ENCODE assay signal across 19 mouse cellular contexts in genomic region chr1:57792212-57792611, GRCm38 (mm10). TPM values are rescaled to one million over a fixed set of nuclear protein-coding genes. Genes with fewer than 3 reads are reported as not detected.
DNase-seq lines count a peak whose midpoint lies in the region; ATAC-seq and TF ChIP-seq lines count a peak whose summit lies in the region.
"Had no signal": no experiment of that assay in that cellular context is flagged by ENCODE, and none has a peak within 500 bp of the region (broad histone marks: within the 10 kb centered on the region; RNA-seq: fewer than 3 reads in every experiment).

No protein-coding gene starts in this region.

- H3K27me3 ChIP-seq in heart, postnatal 0 days (ENCODE audit: control insufficient read depth, insufficient read depth, low read length): no peaks in the 10 kb centered on the region
- H3K27me3 ChIP-seq in heart, embryonic 12.5 days (replicated peaks): no peaks in the 10 kb centered on the region
- no peaks in the 10 kb centered on the region for H3K27me3 ChIP-seq in lung, embryonic 16.5 days (ENCODE audit: control insufficient read depth, insufficient read depth, low read depth, low read length)
- no peaks in the 10 kb centered on the region for H3K27me3 ChIP-seq in kidney, embryonic 16.5 days (ENCODE audit: insufficient read depth, low read length)
- H3K27me3 ChIP-seq in limb, embryonic 15.5 days: no peaks in the 10 kb centered on the region
- H3K27me3 ChIP-seq: embryonic facial prominence, embryonic 12.5 days; hindbrain, embryonic 12.5 days; neural tube, embryonic 15.5 days had no signal

- TF ChIP-seq EP300 in heart, postnatal 0 days (IDR thresholded peaks at IDR 0.05; ENCODE audit: low read depth): no peak

- ATAC-seq in heart, postnatal 0 days (ENCODE audit: insufficient read depth, low read depth): peak; percentile 30; the same call in 1 of the 2 replicates
- ATAC-seq in heart, embryonic 12.5 days (ENCODE audit: insufficient number of reproducible peaks, low FRiP score): no peak; the same call in 1 of the 2 replicates
- peak; percentile 52; the same call in 1 of the 2 replicates for ATAC-seq in lung, embryonic 16.5 days (ENCODE audit: low read depth)
- ATAC-seq in kidney, embryonic 16.5 days (ENCODE audit: low FRiP score, low TSS enrichment): 0 out of 2 replicates have a peak, but pooled peaks have one; percentile 57
- no peak for ATAC-seq in limb, embryonic 15.5 days (ENCODE audit: insufficient number of reproducible peaks, low FRiP score, low TSS enrichment, low read depth)
- ATAC-seq: CD4-positive, CD25-positive, alpha-beta regulatory T cell, adult 4 months; liver, postnatal 0 days had no signal

- no peak overlapping the region for H3K4me2 ChIP-seq in heart, postnatal 0 days (ENCODE audit: low read depth, low read length)
- no peak overlapping the region for H3K4me2 ChIP-seq in heart, embryonic 12.5 days
- no peak overlapping the region for H3K4me2 ChIP-seq in lung, embryonic 16.5 days (ENCODE audit: low read depth, low read length)
- no peak overlapping the region for H3K4me2 ChIP-seq in kidney, embryonic 16.5 days (replicated peaks; ENCODE audit: low read depth, low read length)
- no peak overlapping the region for H3K4me2 ChIP-seq in limb, embryonic 15.5 days
- H3K4me2 ChIP-seq: embryonic facial prominence, embryonic 12.5 days; hindbrain, embryonic 12.5 days; midbrain, embryonic 11.5 days; neural tube, embryonic 15.5 days had no signal

- no peak overlapping the region for H3K4me3 ChIP-seq in heart, postnatal 0 days (ENCODE audit: low read depth, low read length)
- H3K4me3 ChIP-seq in heart, embryonic 12.5 days: no peak overlapping the region
- no peak overlapping the region for H3K4me3 ChIP-seq in lung, embryonic 16.5 days (ENCODE audit: low read length)
- no peak overlapping the region for H3K4me3 ChIP-seq in lung, adult 2 months (replicated peaks; ENCODE audit: extremely low read depth, low read depth, low read length)
- no peak overlapping the region for H3K4me3 ChIP-seq in kidney, embryonic 16.5 days (ENCODE audit: low read length)
- H3K4me3 ChIP-seq in limb, embryonic 15.5 days: no peak overlapping the region
- H3K4me3 ChIP-seq: embryonic facial prominence, embryonic 12.5 days; hindbrain, embryonic 12.5 days; neural tube, embryonic 15.5 days had no signal

- no peak for TF ChIP-seq POLR2A in lung, adult 2 months (IDR thresholded peaks at IDR 0.05; ENCODE audit: borderline replicate concordance, extremely low read depth, low read depth, low read length)

- TF ChIP-seq CTCF in heart, postnatal 0 days (IDR thresholded peaks at IDR 0.05; ENCODE audit: low read depth): no peak
- no peak for TF ChIP-seq CTCF in lung, adult 2 months (IDR thresholded peaks at IDR 0.05; ENCODE audit: insufficient read depth, low read length)

- WGBS in heart, postnatal 0 days: 59% methylated on average over 4 of the region's 4 CpGs
- WGBS in heart, embryonic 12.5 days: 86% methylated on average over 4 of the region's 4 CpGs
- WGBS in lung, embryonic 16.5 days: 59% methylated on average over 4 of the region's 4 CpGs
- WGBS in lung, adult 2 months: 50% methylated on average over 4 of the region's 4 CpGs
- WGBS in kidney, embryonic 16.5 days: 68% methylated on average over 4 of the region's 4 CpGs
- WGBS in limb, embryonic 15.5 days: 57% methylated on average over 4 of the region's 4 CpGs

- no peaks in the 10 kb centered on the region for H3K9me3 ChIP-seq in heart, postnatal 0 days (replicated peaks; ENCODE audit: control insufficient read depth, low read length)
- H3K9me3 ChIP-seq in heart, embryonic 12.5 days (replicated peaks): no peaks in the 10 kb centered on the region
- H3K9me3 ChIP-seq in lung, embryonic 16.5 days (ENCODE audit: control insufficient read depth, low read length): no peaks in the 10 kb centered on the region
- H3K9me3 ChIP-seq in kidney, embryonic 16.5 days (ENCODE audit: low read length): no peaks in the 10 kb centered on the region
- H3K9me3 ChIP-seq in limb, embryonic 15.5 days: no peaks in the 10 kb centered on the region
- H3K9me3 ChIP-seq: embryonic facial prominence, embryonic 12.5 days; hindbrain, embryonic 12.5 days; neural tube, embryonic 15.5 days had no signal

- no peak overlapping the region for H3K9ac ChIP-seq in heart, postnatal 0 days (replicated peaks; ENCODE audit: low read depth, low read length)
- no peak overlapping the region for H3K9ac ChIP-seq in heart, embryonic 12.5 days
- H3K9ac ChIP-seq in lung, embryonic 16.5 days (ENCODE audit: low read length): no peak overlapping the region
- H3K9ac ChIP-seq in kidney, embryonic 16.5 days (replicated peaks; ENCODE audit: low read length): no peak overlapping the region
- no peak overlapping the region for H3K9ac ChIP-seq in limb, embryonic 15.5 days
- H3K9ac ChIP-seq: embryonic facial prominence, embryonic 12.5 days; hindbrain, embryonic 12.5 days; liver, postnatal 0 days; neural tube, embryonic 15.5 days had no signal

- no peak for DNase-seq in heart, postnatal 0 days (ENCODE audit: low spot score)
- no peak for DNase-seq in lung, adult 2 months
- no peak for DNase-seq in thymus, postnatal 4 days
- no peak for DNase-seq in spleen, postnatal 10 days (ENCODE audit: low spot score in 2 of 2)
- DNase-seq: adrenal gland, adult 2 months; cerebellum, adult 11 months; cerebellum, postnatal 36 days; gastrocnemius, postnatal 25 days; liver, postnatal 0 days had no signal

- peak overlapping the region; percentile 31; the same call in 1 of the 2 replicates for H3K27ac ChIP-seq in heart, postnatal 0 days (ENCODE audit: low read depth)
- no peak overlapping the region for H3K27ac ChIP-seq in heart, embryonic 12.5 days (ENCODE audit: poor library complexity, severe bottlenecking)
- H3K27ac ChIP-seq in lung, embryonic 16.5 days (ENCODE audit: low read length): no peak overlapping the region
- no peak overlapping the region for H3K27ac ChIP-seq in kidney, embryonic 16.5 days (ENCODE audit: low read length)
- peak overlapping the region; percentile 47 for H3K27ac ChIP-seq in limb, embryonic 15.5 days
- H3K27ac ChIP-seq: embryonic facial prominence, embryonic 12.5 days; hindbrain, embryonic 12.5 days; neural tube, embryonic 15.5 days had no signal

- H3K4me1 ChIP-seq in heart, postnatal 0 days (ENCODE audit: control insufficient read depth, insufficient read depth): 0 out of 2 replicates have a peak, but pooled peaks cover 4% of the 10 kb centered on the region
- 0 out of 2 replicates have a peak, but pooled peaks cover 6% of the 10 kb centered on the region for H3K4me1 ChIP-seq in heart, embryonic 12.5 days (replicated peaks)
- peaks cover 7% of the 10 kb centered on the region for H3K4me1 ChIP-seq in lung, embryonic 16.5 days (replicated peaks; ENCODE audit: control insufficient read depth, insufficient read depth, low read length)
- H3K4me1 ChIP-seq in lung, adult 2 months (ENCODE audit: control insufficient read depth, insufficient read depth, low read length): no peaks in the 10 kb centered on the region
- no peaks in the 10 kb centered on the region for H3K4me1 ChIP-seq in kidney, embryonic 16.5 days (ENCODE audit: insufficient read depth, low read length)
- H3K4me1 ChIP-seq in limb, embryonic 15.5 days: peaks cover 11% of the 10 kb centered on the region
- H3K4me1 ChIP-seq: embryonic facial prominence, embryonic 12.5 days; hindbrain, embryonic 12.5 days had no signal

- H3K36me3 ChIP-seq in heart, postnatal 0 days (replicated peaks; ENCODE audit: control insufficient read depth, insufficient read depth, low read length): no peaks in the 10 kb centered on the region
- H3K36me3 ChIP-seq in heart, embryonic 12.5 days: no peaks in the 10 kb centered on the region
- H3K36me3 ChIP-seq in lung, embryonic 16.5 days (ENCODE audit: control insufficient read depth, insufficient read depth, low read length): no peaks in the 10 kb centered on the region
- H3K36me3 ChIP-seq in kidney, embryonic 16.5 days (ENCODE audit: insufficient read depth, low read length): no peaks in the 10 kb centered on the region
- no peaks in the 10 kb centered on the region for H3K36me3 ChIP-seq in limb, embryonic 15.5 days
- H3K36me3 ChIP-seq: embryonic facial prominence, embryonic 12.5 days; hindbrain, embryonic 12.5 days; neural tube, embryonic 15.5 days had no signal

RNA-seq across cellular contexts. Expression of gene Spats2l, which starts 18.2 kb away (rescaled TPM):
- 12.5 and 14.1 TPM in 2 replicates for total RNA-seq in heart, postnatal 0 days (2014; rRNA removed; ENCODE audit: low replicate concordance)
- 48.7 and 50.6 TPM in 2 replicates for polyA plus RNA-seq in heart, postnatal 0 days (2015; fragmentation: Nextera tagmentation; extraction: Ambion mirVana)
- polyA plus RNA-seq in heart, embryonic 12.5 days (2016; fragmentation: Nextera tagmentation; extraction: Ambion mirVana): 47.6 and 47.9 TPM in 2 replicates
- 69.1 and 76.9 TPM in 2 replicates for polyA plus RNA-seq in lung, embryonic 16.5 days (2015; fragmentation: Nextera tagmentation; extraction: Ambion mirVana)
- 6.7 and 7.4 TPM in 2 replicates for polyA plus RNA-seq in lung, adult 2 months (2012; rRNA removed)
- 61.2 and 61.4 TPM in 2 replicates for polyA plus RNA-seq in kidney, embryonic 16.5 days (2015; fragmentation: Nextera tagmentation; extraction: Ambion mirVana)
- polyA plus RNA-seq in limb, embryonic 15.5 days (2015; fragmentation: Nextera tagmentation; extraction: Ambion mirVana): 178 and 197 TPM in 2 replicates
- total RNA-seq: MEL had no signal

Comparison
In these comparisons a context has a peak if more than half of its experiments do, and no peak if none do; other contexts are left out.
1. ATAC-seq: peak in heart, postnatal 0 days (single experiment), lung, embryonic 16.5 days (single experiment) and kidney, embryonic 16.5 days (single experiment); none in heart, embryonic 12.5 days (single experiment) and limb, embryonic 15.5 days (single experiment).
2. H3K27ac ChIP-seq: peak in heart, postnatal 0 days (single experiment) and limb, embryonic 15.5 days (single experiment); none in heart, embryonic 12.5 days (single experiment), lung, embryonic 16.5 days (single experiment) and kidney, embryonic 16.5 days (single experiment).